Mouse (Mus musculus): ENCODE results near the gene Tnrc6c.

GRCm38 (mm10) chr11:117731470-117731869 is 77.4 kb downstream of the Tnrc6c start:
- no peak for TF ChIP-seq CTCF (IDR thresholded peaks at IDR 0.05; ENCODE audit: borderline replicate concordance, insufficient read depth, low read length)
- no peak for TF ChIP-seq POLR2A (IDR thresholded peaks at IDR 0.05; ENCODE audit: low read depth, low read length)

Data from embryonic fibroblast, embryonic 13.5 days (primary cell).